Mouse (Mus musculus): ENCODE results near the gene Irf7.
A peak's percentile ranks its signal among the peaks of the same experiment; 100 is the strongest.
"Not testable (repeated sequence)": the region's sequence is repeated elsewhere in the genome, so short reads cannot be mapped to it uniquely, and the experiment has no call there.

The Irf7 gene

GRCm38 (mm10) chr7:141275356-141275755 is 9.1 kb upstream of the Irf7 start:
- no peak for DNase-seq (ENCODE audit: low spot score)

DNA sequence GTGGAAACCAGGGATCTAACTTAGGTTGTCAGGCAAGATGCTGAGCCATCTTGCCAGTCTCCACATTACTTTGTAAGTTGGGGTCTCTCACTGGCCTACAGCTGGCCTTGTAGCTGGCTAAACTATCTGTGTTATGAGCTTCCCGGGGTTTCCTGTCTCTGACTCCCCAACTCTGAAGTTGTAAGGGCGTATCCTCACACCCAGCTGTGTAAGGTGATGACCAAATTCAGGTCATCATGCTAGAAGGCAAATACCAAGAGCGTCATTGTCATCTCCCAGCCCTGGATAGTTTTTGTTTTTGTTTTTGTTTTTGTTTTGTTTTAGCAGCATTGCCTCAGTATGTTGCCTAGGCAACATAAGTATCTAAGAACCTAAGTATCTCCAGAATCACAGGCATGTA is 4.3 kb upstream of the Irf7 start:
- no peak for DNase-seq (ENCODE audit: low spot score)

- no peak for DNase-seq (ENCODE audit: low spot score)
Observed at GRCm38 (mm10) chr7:141269273-141269545, 2.9 kb upstream of the Irf7 start.

GRCm38 (mm10) chr7:141268466-141269272 is 2.4 kb upstream of the Irf7 start:
- no peak for DNase-seq (ENCODE audit: low spot score)

GRCm38 (mm10) chr7:141265411-141265738 is 906 bp downstream of the Irf7 start:
- DNase-seq (ENCODE audit: low spot score), result no peak

DNA sequence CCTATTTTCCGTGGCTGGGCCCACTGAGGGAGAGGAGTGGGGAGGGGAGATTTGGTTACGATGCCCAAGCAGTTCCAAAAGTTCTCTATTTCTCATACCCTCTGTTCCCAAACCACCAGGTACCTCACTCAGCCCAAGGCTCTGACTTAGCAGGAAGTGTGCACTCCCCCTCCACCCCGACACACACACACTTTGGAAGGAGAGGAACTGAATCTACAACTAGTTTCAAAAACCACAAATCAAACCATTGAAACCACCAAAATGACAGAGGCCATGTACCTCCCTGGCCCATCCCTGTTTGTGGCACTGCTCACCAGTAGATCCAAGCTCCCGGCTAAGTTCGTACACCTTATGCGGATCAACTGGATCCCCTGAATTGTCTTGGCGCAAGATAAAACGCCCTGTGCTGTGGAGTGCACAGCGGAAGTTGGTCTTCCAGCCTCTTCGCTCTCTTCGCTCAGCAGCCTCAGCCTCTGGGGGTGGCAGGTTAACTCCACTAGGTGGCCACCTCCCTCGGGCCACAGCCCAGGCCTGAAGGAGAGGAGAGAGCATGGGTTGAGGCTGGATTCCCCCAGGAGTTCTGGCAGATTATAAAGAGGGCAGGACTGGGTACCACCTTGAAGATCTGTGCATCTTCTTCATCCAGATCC is 1.4 kb downstream of the Irf7 start:
- DNase-seq (ENCODE audit: low spot score), result no peak

GRCm38 (mm10) chr7:141264041-141264700 is 2.1 kb downstream of the Irf7 start:
- DNase-seq (ENCODE audit: low spot score), result no peak

DNA sequence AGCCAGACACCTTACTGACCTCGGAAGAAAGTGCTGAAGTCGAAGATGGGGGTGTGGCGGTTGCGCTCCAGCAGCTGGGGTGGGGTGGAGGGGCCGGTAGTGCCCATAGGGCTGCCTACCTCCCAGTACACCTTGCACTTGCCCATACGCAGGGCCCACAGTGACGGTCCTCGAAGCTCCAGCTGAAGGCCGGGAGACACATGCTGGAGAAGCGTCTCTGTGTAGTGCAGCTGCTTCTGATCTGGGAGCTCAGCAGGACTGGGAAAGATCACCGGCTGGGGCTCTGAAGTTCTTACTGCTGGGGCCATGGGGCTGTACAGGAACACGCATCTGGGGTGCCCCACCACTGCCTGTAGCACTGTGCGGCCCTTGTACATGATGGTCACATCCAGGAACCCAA is 2.6 kb downstream of the Irf7 start:
- DNase-seq (ENCODE audit: low spot score), result no peak

DNA sequence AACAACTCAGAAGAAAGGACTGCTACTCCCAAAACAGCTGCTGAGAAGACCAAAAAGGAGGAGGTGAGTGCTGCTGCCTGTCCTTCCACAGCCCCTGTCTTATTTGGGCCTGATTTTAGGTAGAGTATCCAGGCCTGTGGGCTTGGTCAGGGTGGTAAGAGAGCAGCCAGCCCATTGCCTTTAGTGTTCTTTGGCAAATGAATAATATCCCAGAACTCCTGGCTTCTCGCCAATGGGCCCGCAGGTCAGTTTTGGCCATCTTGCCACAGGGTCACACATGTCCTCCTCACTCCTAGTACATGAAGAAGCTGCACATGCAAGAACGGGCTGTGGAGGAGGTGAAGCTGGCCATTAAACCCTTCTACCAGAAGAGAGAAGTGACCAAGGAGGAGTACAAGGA is 4.8 kb downstream of the Irf7 start:
- no peak for DNase-seq (ENCODE audit: low spot score)

DNA sequence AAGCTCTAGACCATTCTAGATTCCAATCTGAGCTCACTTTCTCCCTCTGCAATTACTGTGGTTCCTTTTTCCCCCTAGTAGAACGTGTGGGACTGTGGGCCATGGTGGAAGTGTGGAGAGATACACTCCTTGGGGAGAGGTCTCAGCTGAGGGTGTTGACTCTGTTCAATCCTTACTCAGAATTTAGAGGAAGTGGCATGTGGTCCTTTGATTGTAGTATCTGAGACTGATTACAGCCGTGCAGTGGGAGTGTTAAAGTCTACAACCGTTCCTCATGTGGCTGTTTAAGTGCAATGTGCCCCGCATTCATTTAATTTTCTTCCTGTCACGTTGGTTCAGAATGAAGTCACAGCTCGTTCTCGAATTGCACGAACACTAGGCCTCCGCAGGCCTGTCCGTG is 10.1 kb downstream of the Irf7 start:
- no peak for DNase-seq (ENCODE audit: low spot score)

DNA sequence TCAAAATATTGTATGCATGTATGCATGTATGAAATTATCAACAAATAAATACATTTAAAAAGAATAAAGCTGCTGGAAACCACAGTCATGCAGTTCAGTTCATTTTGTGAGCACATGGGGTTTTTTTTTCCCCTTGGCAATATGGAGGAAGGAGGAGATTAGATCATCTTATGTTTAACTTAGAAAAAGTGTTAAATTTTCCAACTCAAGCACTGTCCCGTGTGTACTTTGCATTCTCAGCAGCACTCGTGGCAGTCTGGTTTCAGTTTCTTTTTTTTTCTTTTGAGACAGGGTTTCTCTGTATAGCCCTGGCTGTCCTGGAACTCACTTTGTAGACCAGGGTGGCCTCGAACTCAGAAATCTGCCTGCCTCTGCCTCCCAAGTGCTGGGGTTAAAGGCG is 15.8 kb downstream of the Irf7 start:
- not testable (repeated sequence) for DNase-seq (ENCODE audit: low spot score)

GRCm38 (mm10) chr7:141231551-141231950 is 34.7 kb downstream of the Irf7 start:
- DNase-seq (ENCODE audit: low spot score), result no peak

DNA sequence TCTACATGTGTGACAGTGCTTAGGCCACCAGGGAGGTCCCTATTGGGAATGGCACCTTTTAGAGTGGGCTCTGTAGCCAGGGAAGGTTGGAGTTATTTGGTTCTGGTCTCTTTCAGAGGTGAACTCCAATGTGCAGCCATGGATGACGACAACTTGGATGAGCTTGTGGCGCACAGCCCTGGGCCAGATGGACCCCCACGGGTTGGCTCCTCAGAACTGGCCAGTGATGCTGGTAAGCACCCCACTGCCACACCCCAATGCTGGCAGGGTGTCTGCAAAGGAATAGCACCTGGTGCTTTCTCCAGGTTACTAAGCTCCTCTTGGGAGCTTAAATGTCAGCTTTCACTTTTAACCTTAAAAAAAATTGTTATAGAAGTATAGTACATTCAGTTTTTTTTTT is 35.2 kb downstream of the Irf7 start:
- no peak for DNase-seq (ENCODE audit: low spot score)

GRCm38 (mm10) chr7:141230570-141230969 is 35.7 kb downstream of the Irf7 start:
- DNase-seq (ENCODE audit: low spot score), result no peak

DNA sequence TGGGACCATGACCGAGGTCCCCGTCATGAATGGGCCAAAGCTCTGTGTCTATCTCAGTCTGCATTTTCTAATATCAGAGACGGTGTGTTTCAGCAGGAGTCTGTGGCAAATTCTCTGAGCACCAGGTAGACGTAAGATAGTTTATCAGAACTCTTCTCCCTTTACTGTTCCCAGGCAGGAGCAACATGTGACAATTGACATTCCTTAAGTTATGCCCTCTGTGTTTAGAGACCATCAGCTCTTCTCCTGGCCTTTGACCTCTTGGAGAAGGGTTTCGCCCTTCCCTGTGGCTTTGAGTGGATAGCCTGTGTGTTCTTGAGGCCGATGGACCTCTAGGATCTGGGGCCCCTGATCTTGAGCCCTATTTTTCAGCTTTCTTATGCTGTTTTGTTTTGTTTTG is 36.6 kb downstream of the Irf7 start:
- no peak for DNase-seq (ENCODE audit: low spot score)

- DNase-seq (ENCODE audit: low spot score), result peak; percentile 97
Observed at GRCm38 (mm10) chr7:141228279-141229067, 37.8 kb downstream of the Irf7 start, which contains the start of gene Phrf1. Gene Phrf1, plus strand, starts transcription at chr7:141228784.

GRCm38 (mm10) chr7:141227796-141228195 is 38.5 kb downstream of the Irf7 start:
- no peak for DNase-seq (ENCODE audit: low spot score)

DNA sequence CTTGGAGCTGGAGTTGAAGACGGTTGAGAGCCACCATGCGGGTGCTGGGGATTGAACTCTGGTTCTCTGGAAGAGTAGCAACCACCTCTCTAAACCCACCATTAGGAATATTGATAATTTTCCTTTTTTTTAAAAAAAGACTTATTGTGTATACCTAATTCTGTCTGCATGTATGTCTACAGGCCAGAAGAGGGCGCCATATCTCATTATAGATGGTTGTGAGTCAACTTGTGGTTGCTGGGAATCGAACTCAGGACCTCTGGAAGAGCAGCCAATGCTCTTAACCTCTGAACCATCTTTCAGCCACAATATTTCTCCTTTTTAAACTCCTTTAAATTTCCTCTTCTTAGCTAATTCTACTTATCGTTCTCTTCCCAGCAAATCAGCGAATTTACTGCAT is 39.7 kb downstream of the Irf7 start:
- no peak for DNase-seq (ENCODE audit: low spot score)

DNA sequence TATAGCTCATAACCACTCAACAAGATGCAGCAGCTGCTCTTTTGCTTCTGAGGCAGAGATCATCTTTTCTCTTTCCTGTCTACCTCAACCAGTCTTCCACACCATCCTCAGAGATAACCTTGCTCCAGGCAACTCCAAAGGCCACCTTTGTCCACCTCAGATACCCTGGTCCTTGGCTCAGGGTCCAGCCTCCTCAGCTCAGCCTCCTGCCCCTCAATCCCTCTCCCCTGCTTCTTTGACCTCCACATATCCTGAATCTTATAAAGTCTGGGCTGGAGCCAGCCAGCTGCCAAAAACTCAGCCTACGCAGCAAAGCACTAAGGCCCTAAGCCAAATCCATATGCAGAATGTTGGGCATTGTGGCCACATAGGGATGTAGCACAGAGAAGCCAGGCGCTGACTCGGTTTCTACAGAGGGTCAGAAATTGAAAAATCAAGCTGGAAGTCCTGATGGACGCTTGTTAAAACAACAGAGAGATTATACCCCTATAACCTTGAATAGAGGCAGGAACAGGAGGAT is 43.5 kb downstream of the Irf7 start:
- no peak for DNase-seq (ENCODE audit: low spot score)

DNA sequence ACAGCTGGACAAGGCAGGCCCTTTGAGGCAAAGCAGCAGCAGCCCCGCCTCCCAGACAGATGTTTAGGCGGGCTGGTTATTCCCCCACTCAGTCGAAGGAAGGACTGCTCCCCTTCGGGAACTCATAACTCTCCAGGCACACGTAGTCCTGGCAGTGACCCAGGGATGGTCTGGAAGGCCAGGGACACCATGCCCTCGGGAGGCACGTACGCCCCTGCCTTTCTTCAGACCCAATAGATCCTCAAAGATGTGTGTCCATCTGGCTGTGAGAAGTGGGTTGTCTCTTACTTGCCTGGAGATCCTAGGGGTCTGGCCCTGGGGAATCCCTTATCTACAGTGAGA is 44.2 kb downstream of the Irf7 start:
- DNase-seq (ENCODE audit: low spot score), result no peak

GRCm38 (mm10) chr7:141221249-141222125 is 44.8 kb downstream of the Irf7 start:
- peak; percentile 93 for DNase-seq (ENCODE audit: low spot score)

DNA sequence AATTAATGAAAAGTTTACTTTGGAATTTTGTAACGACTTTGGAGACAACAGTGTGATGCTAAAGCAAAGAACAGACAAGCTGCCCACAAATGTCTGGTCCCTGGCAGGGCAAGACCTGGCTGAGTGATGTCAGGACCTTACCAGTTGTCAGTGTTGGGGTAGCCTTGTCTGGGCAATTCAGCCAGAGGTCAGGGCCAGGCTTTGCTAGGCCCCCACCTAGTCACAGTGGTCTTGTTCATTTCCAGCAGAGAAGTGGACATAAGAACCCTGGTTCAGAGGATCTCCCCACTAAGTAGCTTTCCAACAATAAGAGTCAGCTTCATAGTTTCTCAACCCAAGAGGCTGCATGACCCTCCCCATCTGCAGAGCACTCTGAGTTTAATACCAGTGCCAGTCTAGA is 45.9 kb downstream of the Irf7 start:
- no peak for DNase-seq (ENCODE audit: low spot score)
